Mouse (Mus musculus) ES-E14 (cell line): Measurements from ENCODE around the gene Pitx1. TPM values are rescaled to one million over a fixed set of nuclear protein-coding genes. Genes with fewer than 3 reads are reported as not detected.

Experiments used
- DNase-seq: peaks from one replicate; pipeline ENCODE4 v3.0.0-alpha.2; 2013; ENCODE audit warnings: low read depth, low spot score
- H3K27ac ChIP-seq: 2 replicates; pipeline ENCODE4 v1.5.1; 2012; ENCODE audit warnings: low read depth, mild to moderate bottlenecking, low read length, moderate library complexity, mixed read lengths; ENCODE audit not compliant: poor library complexity, insufficient read depth, severe bottlenecking
- H3K36me3 ChIP-seq: 2 replicates; pipeline ENCODE4 v1.6.1; 2012; ENCODE audit warnings: mild to moderate bottlenecking, low read length, moderate library complexity, mixed read lengths; ENCODE audit not compliant: control insufficient read depth, poor library complexity, insufficient read depth, severe bottlenecking
- H3K4me1 ChIP-seq, 2 experiments: fragments of 150-350 bp in 1 of 2; sonication (generic) in 1 of 2; 2 replicates each; pipeline ENCODE4 v1.6.1; 2012; ENCODE audit warnings: low read length in 2 of 2, mild to moderate bottlenecking in 1 of 2, mixed read lengths in 1 of 2; ENCODE audit not compliant: control insufficient read depth in 2 of 2, insufficient read depth in 2 of 2, poor library complexity in 1 of 2
- H3K4me3 ChIP-seq, 2 experiments: fragments of 150-350 bp in 1 of 2; sonication (generic) in 1 of 2; 2 replicates each; pipeline ENCODE4 v1.5.1; 2012; ENCODE audit warnings: low read length in 2 of 2, low read depth in 1 of 2, mild to moderate bottlenecking in 1 of 2, mixed read lengths in 1 of 2; ENCODE audit not compliant: insufficient read depth in 1 of 2, poor library complexity in 1 of 2, severe bottlenecking in 1 of 2
- H3K9ac ChIP-seq: 2 replicates; pipeline ENCODE4 v1.6.1; 2012; ENCODE audit warnings: low read depth, mild to moderate bottlenecking, low read length, mixed read lengths; ENCODE audit not compliant: poor library complexity, insufficient read depth, severe bottlenecking
- H3K9me3 ChIP-seq: fragments of 150-350 bp; sonication (generic); 2 replicates; pipeline ENCODE4 v1.6.1; 2012; ENCODE audit warnings: low read depth, mild to moderate bottlenecking, low read length; ENCODE audit not compliant: control insufficient read depth, insufficient read depth
- CHD2 ChIP-seq: IDR thresholded peaks from 2 replicates; pipeline ENCODE4 v1.6.1; 2014; ENCODE audit warnings: mild to moderate bottlenecking, low read depth, low read length, inconsistent platforms
- HCFC1 ChIP-seq: IDR thresholded peaks from 2 replicates; pipeline ENCODE4 v1.6.1; 2012; ENCODE audit warnings: low read length, inconsistent platforms, borderline replicate concordance; ENCODE audit not compliant: insufficient read depth
- MAFK ChIP-seq: IDR thresholded peaks from 2 replicates; pipeline ENCODE4 v1.6.1; 2014; ENCODE audit warnings: mild to moderate bottlenecking, low read depth, low read length, inconsistent platforms; ENCODE audit not compliant: insufficient read depth
- ZC3H11A ChIP-seq: IDR thresholded peaks from 2 replicates; pipeline ENCODE4 v1.6.1; 2012; ENCODE audit warnings: low read depth, mild to moderate bottlenecking, inconsistent platforms, low read length, borderline replicate concordance
- ZNF384 ChIP-seq: IDR thresholded peaks from 2 replicates; pipeline ENCODE4 v1.6.1; 2012; ENCODE audit warnings: low read depth, low read length, inconsistent platforms
- in situ Hi-C, 2 experiments: fragments of 600-800 bp; cut with MboI; formaldehyde crosslinking; loops; one replicate each; pipeline ENCODE4 v1.15.1; 2025; ENCODE audit warnings: low sequenced_read_pairs in 2 of 2, inconsistent platforms in 1 of 2; ENCODE audit not compliant: unreplicated experiment in 2 of 2
- total RNA-seq: library from RNA; depleted of rRNA; stranded (reverse); fragments of 300-350 nt; gene quantifications from 2 replicates; pipeline ENCODE4 v1.2.3, GENCODE M21; 2012

Gene Pitx1
- total RNA-seq, 1 experiment = 1.0 TPM

DNA sequence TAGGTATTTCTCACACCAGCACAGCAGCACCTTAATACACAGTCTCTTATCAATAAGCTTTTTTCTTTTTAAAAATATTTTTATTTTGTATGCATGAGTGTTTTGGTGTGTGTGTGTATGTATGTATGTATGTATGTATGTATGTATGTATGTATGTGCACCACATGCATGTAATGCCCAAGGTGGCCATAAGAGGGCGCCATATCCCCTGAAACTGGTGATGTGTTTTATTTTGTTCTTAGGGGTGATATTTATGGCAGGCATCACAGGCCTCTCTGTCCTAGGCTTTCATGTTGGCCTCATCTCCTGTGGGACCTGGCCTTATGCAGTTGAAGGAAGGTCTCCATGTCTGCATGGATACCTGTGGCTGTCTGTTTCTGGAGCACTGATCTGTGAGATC lies 34.0 kb upstream of the Pitx1 start:
- no peak overlapping the region for H3K27ac ChIP-seq
- H3K9ac ChIP-seq = no peak overlapping the region
- H3K4me3 ChIP-seq = no peak overlapping the region
- H3K36me3 ChIP-seq = no peaks in the 10 kb centered on the region
- DNase-seq = peak; percentile 27
- in situ Hi-C loops = no loop called here
- peaks cover 0 to 4% of the 10 kb centered on the region in 2 experiments; a peak in 1 of 4 replicates for H3K4me1 ChIP-seq
- TF ChIP-seq ZC3H11A (peak; percentile 33; the same call in 1 of the 2 replicates), CHD2 (no peak)
- H3K9me3 ChIP-seq = no peaks in the 10 kb centered on the region

DNA sequence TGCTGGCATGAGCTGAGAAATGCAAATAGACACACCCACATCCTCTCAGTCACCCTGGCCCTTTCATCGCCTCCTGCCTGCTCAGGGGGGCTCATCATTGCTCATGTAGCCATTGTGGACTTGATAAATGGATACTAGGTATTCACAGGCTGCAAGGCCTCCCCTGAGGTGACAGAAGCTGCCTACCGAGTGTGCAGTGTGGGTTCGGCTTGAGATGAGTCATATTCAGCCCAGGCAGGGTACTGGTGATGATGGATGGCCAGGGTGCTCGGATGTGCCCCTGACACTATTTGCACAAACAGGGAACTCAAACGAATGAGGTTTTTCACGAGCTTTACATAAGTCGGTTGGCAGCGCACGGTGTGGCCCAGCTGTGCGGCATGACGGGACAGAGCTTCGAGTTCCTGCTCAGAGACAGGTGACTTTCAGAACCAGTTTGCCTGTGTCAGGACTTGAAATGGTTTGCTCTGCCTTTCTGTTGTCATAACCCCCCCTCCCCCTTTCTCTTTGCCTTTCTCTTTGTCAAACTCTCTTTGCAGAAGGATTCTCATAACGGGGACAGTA lies 31.6 kb upstream of the Pitx1 start:
- H3K36me3 ChIP-seq = no peaks in the 10 kb centered on the region
- TF ChIP-seq ZNF384 (no peak), CHD2 (no peak), HCFC1 (no peak), ZC3H11A (no peak), MAFK (no peak)
- H3K27ac ChIP-seq = no peak overlapping the region
- no peak overlapping the region for H3K4me3 ChIP-seq
- in situ Hi-C loops = no loop called here
- H3K4me1 ChIP-seq = peaks cover 0 to 4% of the 10 kb centered on the region in 2 experiments; a peak in 1 of 4 replicates
- DNase-seq = no peak
- no peak overlapping the region for H3K9ac ChIP-seq
- H3K9me3 ChIP-seq = no peaks in the 10 kb centered on the region

DNA sequence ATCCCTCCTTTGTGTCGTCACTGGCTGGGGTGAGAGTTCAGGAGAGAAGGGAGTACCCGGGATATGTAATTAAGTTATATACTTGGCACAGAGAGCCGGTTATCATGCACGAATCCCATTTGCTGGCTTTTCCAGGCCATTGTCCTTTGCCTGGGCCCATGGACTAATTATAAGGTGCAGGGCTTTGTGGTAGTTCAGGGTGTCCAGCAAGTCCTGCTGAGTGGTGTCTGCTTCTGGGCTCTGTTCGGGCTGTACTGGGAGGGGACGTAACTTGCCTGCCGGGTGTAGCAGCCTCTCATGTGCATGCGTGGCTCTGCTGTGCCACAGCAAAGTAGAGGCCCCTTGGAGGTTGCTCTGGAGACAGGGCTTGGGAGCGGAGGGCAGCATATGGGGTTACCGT lies 24.5 kb upstream of the Pitx1 start:
- H3K27ac ChIP-seq = no peak overlapping the region
- TF ChIP-seq ZC3H11A = no peak
- no peak for TF ChIP-seq HCFC1
- no peak for TF ChIP-seq ZNF384
- TF ChIP-seq CHD2 = no peak
- no peak for TF ChIP-seq MAFK
- in situ Hi-C loops = no loop called here
- H3K4me3 ChIP-seq = no peak overlapping the region
- no peaks in the 10 kb centered on the region for H3K4me1 ChIP-seq
- no peak for DNase-seq
- H3K9ac ChIP-seq = no peak overlapping the region
- no peaks in the 10 kb centered on the region for H3K36me3 ChIP-seq
- H3K9me3 ChIP-seq = no peaks in the 10 kb centered on the region

DNA sequence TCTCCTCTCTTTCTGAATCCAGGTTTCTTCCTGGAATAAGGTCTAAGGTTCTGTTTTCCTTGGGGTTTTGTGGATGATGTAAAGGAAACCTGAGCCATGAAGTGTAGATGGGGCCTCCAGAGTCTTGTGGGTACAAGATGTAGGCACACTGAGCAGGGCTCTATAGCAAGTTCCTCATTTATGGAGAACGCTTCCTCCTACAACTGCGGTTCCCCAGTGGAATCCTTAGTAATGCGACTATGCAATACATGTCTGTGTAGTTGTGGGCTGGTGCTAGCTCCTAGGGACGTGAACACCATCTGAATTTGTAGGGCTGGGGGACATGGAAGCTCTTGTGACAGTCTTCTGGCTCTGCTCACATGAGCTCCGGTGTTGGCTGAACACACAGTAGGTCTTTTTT lies 22.5 kb upstream of the Pitx1 start:
- H3K9me3 ChIP-seq = no peaks in the 10 kb centered on the region
- no peak for TF ChIP-seq MAFK
- no peak for TF ChIP-seq HCFC1
- TF ChIP-seq ZNF384 = no peak
- TF ChIP-seq ZC3H11A = no peak
- H3K27ac ChIP-seq = no peak overlapping the region
- in situ Hi-C loops = no loop called here
- H3K36me3 ChIP-seq = no peaks in the 10 kb centered on the region
- H3K4me1 ChIP-seq = no peaks in the 10 kb centered on the region
- H3K9ac ChIP-seq = no peak overlapping the region
- DNase-seq = no peak
- no peak overlapping the region for H3K4me3 ChIP-seq

DNA sequence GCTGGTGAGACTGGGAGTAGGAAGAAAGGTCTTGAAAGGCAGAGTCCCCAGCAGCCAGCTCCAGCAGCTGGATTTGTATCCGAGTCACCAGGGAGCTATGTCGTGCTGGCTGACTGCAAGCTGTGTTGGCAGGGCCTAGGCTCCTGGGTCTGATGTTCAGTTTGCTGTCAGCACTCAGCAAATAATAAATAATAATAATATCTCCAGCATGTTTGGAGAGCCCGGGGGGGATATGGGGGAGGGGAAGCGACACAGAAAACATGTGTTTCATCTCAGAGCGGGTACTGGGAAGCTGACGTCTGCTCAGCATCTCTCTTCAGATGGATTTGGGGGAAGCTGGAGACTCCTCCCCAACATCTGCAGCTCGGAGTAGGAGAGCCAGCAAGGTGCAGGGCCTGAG lies 19.8 kb upstream of the Pitx1 start:
- TF ChIP-seq MAFK (no peak), HCFC1 (no peak), ZNF384 (no peak), ZC3H11A (no peak), CHD2 (no peak)
- Histone ChIP-seq H3K27ac (no peak overlapping the region), H3K9ac (no peak overlapping the region), H3K4me1 (no peaks in the 10 kb centered on the region), H3K4me3 (no peak overlapping the region), H3K36me3 (no peaks in the 10 kb centered on the region), H3K9me3 (no peaks in the 10 kb centered on the region)
- in situ Hi-C loops = no loop called here
- DNase-seq = no peak
